Mouse (Mus musculus) R1 (cell line): Measurements from ENCODE around the gene Vwf.

Experiments used
- DNase-seq: peaks from one replicate; pipeline ENCODE4 v3.0.0-alpha.2; 2018; ENCODE audit warnings: low read depth, low spot score

Gene Vwf

DNA sequence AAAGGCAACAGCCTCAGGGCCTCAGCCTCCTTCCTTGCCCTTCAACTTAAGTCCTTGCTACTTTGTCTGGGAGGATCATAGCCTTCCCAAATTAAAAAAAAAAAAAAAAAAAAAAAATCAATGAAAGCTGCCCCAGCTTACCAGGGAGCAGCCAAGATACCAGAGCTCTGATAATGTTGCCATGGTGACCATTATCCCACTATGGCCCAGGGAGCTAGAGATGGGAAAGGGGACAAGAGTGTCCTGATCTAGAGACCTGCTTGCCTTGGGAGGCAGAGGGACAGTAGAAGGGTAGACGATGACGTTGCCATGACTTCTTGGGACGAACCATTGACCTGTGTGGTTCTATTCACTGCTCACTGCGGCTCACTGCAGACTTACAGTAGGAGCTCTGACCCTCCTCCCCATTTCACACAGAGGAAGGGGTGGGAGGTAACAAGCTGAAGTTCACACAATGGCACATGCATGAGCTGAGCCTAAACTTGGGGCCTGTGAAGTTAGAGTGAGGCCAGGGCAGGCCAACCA lies 39.5 kb downstream of the Vwf start:
- DNase-seq = no peak

DNA sequence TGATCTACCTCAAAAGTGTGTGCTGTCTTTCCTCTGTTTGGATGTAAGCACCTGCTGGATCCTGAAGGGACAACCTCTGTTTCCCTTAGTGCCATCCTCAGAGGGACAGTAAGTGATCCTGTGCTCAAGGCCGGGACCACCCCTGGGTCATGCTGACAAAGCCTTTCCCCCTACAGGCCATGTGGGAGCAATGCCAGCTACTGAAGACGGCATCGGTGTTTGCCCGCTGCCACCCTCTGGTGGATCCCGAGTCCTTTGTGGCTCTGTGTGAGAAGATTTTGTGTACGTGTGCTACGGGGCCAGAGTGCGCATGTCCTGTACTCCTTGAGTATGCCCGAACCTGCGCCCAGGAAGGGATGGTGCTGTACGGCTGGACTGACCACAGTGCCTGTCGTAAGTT lies 41.7 kb downstream of the Vwf start:
- DNase-seq = peak; percentile 57

DNA sequence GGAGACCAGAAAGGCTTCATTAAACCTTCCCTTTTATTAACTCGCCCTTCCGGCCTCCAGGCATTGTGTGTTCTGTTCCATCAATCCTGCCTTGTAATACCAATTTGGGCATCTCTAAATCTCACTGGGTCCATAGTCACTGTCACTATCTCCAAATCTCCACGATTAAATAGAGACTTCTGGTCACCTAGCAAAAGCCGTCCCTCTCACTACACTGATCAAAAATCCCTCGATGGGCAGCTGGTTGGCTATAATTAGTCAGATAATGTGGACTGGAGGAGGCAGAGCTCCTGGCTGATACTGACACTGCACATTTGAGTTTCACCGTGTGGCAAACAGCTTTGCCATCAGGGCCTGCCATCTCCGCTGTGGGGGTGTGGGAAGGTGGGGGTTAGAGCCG lies 42.5 kb downstream of the Vwf start:
- no peak for DNase-seq

DNA sequence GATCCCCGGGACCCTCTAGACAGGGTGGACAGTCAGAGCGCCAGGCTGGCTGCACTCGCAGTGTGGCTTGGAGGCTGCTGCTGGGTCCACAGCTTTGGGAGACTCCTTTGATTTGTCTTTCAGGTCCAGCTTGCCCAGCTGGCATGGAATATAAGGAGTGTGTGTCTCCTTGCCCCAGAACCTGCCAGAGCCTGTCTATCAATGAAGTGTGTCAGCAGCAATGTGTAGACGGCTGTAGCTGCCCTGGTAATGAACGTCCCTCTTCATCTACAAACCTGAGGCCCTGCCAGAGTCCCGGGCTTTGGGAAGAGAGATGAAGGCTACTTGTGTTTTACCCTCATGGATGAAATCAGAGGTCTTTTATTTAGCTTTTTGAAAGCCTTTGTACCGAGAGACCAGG lies 43.5 kb downstream of the Vwf start:
- no peak for DNase-seq

DNA sequence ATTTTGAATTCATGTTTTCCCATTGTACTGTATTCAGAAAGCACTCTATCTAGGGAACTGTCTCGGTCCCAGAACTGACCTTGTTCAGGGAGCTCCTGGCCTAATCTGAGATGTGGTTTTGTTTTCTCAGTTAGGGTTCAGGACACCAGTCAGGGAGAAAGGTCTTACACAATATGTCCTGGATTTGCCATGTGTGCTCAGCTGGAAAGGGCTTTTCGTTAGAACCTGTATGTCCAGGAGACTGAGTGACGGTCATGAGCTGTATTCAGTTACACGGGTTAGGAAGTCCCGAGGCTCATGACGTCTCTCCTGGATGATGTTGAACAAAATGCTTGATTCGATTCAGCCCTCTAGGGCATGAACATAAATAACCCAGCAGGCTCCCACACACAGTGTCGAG lies 43.9 kb downstream of the Vwf start:
- DNase-seq = no peak

DNA sequence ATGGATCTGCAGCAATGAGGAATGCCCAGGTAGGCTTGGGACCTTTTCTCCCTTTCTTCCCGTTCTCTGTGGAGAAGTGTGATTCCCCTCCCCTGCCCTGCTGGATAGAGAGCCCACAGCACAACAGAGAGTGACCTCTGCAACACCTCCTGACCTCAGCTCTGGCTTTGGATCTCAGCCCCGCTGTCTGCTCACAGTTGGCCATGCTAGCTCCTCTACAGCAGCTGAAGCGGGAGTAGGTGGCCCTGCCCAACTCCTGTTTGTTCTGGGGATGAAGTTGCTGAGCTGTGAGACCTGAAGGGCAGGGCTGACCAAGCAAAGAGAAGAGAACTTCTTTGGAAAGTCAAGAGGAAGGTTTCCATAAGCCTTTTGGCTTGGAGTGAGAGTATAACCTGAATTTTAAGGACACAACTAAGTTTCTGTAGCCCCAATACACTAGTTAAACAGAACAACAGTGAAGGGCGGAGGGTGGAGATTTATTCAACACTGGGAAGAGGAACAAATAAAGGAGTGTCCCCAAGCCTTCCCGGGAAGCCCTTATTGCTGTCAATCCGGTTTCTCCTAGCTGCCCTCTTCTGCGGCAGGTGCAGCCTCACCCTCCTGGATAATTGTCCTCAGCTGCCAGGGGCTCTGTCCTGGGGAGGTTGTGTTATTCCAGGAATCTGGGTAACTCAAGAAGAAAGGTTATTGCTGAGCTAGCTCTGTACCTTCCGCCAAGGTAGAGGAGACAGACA lies 45.2 kb downstream of the Vwf start:
- peak; percentile 94 for DNase-seq

DNA sequence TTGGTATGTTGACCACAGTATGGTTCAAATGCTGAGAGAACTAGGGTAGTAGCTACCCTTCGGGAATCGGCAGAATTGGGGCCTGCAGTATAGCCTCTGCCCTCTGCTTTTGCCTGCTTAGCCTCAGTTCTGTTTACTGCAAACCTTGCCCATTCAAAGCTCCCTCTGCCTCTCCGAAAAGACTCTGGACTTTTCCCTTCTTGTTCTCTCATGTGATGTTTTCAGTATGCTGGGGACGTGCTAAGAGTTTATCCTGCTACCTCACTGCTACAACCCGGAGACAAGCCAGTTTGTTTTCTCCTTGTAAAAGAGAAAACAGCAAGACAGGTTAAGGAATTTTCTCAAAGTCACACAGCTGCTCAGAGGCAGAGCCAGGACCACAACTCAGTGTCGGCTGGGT lies 46.0 kb downstream of the Vwf start:
- no peak for DNase-seq

DNA sequence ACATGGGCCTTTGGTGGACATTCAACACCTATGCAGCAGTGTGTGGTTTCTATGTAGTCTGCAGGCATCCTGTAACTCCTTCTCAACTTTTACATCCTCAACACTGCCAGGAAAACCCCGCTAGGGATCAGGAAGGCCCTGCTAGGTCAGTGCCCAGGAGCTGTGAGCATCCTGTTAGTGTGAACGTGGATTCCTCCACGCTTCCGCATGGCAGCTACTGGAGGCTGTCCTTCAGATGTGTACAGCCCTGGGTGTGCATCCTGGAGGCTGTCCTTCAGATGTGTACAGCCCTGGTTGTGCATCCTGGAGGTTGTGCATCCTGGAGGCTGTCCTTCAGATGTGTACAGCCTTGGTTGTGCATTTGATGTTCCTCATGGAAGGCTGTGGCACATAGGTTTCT lies 47.7 kb downstream of the Vwf start:
- no peak for DNase-seq

DNA sequence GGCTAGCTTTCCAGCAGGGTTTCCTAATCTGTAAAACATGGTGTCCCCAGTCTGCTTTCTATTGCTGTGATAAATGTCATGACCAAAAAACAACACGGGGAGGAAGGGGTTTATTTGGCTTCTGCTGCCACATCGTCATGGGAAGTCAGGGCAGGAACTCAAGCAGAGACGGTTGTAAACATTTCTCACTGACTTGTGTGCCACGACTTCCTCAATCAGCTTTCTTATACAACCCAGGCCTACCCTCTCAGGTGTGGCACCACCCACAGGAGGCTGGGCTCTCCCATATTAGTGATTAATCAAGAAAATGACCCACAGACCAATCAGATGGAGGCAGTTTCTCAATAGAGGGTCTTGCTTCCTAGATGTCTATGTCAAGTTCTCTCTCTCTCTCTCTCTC lies 48.3 kb downstream of the Vwf start:
- no peak for DNase-seq

DNA sequence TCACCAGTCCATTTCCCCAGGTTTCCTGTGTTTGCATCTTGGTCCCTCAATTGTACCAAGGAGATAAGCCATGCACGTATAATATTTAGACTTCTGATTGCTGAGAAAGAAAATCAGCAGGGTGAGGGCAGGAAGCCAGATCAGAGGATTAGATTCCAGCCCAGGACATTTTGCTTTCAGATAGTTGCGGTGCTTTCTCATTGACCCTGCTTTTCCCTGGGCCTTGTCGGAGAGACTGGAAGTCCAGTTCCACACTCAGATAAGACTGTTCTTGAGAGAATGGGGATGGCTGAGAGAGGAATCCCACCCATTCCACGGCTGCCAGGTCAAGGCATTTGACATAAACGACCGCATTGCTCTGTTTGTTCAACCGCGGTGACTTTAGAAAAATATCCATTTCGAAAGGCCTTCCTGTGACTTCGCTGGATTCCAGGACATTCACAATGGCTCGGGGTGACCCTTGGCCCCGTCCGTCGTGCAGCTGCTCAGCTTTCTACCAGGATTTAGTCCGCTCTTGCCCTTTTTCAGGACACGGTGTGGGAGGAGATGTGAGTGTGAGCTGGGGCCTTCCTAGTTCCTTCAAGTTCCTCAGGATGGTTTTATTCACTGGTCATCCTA lies 50.2 kb downstream of the Vwf start:
- DNase-seq = no peak

DNA sequence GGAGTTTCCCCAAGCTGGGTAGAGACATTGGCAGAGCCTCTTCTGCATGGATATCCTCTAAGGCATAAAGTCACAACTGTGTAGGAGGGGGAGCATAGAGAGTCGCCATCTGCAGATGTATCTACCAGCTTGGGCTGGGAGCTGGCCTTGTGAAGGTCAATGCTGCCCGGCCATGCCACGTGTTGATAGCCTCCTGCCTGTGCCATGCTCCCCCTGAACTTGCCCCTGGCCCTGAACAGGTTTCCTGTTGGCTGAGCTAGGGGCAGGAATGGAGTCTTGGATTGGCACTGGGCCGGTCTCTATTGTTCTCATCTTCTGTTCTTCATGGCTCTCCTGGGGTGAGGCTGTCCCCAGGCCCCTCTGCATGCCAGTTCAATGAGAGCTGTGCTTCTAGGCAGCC lies 51.1 kb downstream of the Vwf start:
- no peak for DNase-seq

DNA sequence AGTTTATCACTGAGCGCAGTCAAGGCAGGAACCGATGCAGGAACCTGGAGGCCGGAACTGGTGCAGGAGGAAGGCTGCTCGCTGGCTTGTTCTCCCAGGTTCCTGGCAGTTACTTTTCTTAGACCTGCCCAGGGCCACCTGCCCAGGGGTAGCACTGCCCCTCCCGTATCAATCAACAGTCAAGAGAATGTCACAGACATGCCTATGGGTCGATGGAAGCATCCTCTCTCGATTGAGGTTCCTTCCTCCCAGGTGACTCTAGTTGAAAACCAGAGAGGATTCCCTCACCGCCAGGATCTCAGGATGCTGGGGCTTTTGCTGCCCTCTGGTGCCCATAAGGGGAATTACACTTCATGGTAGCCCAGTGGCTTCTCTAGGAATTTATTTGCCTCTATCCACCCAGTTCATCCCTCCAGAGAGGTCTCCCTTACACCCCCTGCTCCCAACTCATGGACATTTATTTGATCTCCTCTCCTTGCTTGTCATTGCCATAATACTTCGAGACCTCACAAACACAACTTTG lies 53.5 kb downstream of the Vwf start:
- peak; percentile 87 for DNase-seq

DNA sequence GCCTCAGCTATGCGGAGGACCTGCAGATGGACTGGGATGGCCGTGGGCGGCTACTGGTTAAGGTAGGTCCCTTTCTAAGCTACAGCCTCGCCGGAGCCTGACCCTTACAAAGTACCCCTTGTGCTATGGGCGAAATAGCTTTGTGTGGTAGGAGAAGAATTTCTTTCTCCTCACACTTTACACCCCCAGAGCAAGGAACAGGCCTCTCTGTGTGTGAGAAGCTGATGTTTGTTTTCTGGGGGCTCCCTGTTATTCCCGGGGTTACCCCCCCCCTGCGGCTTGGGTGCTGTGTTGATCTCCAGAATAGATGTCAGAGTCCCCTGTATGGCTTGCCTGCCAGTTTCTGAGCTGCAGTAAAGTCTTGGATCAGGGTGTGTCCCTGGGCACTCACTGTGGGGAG lies 54.1 kb downstream of the Vwf start:
- no peak for DNase-seq

DNA sequence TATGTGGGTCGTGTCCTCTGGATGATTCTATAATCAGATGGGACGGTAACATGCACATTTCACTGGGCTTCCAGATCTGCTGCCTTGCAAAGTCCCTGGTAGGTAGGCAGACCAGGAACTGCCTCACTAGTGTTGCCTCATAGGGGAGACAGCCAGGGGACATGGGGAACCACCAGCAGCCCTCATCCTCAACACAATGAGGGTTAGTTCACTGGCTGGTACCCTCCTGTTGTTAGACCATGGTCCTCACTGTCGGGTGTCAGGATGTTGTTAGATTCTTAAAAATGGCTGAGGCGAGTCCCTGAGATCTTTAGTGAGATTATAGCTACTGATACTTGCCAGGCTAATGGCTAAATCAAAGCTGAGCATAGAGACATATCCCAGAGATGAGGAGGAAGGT lies 54.6 kb downstream of the Vwf start:
- DNase-seq = no peak

DNA sequence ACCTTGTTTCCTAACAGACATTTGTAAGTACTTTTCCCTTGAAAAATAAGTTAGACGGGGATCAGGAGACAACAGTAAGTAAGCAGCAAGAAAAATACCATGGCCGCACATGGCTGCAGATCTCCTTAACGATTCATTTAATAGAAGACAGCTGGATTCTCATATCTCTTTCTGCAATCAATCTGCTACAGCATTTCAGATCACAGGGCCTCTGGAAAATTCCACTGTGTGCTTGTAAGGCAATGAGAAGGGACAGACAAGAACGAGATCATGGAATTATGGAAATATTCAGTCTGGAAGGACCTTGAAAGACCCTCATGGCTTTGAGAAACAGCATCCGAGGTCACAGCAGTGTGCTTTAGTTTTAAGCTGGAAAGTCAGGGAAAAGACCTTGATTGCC lies 55.2 kb downstream of the Vwf start:
- DNase-seq = no peak

DNA sequence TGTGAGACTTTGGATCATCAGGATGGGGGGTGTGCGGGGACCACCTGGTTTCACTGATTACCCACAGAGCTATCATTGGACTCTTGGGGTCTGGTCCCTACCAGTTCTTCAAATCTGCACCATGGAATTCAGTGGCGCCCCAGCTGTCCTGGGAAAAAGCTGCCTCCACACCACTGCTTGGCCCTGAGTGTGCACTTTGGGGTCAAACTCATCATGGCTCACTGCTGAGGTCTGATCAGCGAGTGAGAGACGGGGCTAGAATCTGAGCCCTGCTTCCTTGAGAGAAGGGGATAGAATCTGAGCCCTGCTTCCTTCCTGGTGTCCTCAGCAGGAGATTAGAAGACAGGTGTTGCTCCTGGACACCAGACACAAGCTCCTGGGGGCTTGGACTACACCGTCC lies 55.8 kb downstream of the Vwf start:
- no peak for DNase-seq

DNA sequence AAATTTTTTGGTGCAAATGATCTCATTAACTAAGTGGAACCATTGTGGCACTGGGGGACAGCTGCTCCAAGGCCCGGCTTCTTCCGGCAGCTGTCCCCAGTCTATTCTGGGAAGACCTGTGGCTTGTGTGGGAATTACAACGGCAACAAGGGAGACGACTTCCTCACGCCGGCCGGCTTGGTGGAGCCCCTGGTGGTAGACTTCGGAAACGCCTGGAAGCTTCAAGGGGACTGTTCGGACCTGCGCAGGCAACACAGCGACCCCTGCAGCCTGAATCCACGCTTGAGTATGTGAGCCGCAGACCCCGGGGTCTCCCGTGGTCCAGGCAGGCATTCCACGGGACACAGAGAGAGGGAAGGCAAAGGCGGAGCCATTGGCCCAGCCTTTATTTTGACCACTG lies 56.7 kb downstream of the Vwf start:
- peak; percentile 96 for DNase-seq

DNA sequence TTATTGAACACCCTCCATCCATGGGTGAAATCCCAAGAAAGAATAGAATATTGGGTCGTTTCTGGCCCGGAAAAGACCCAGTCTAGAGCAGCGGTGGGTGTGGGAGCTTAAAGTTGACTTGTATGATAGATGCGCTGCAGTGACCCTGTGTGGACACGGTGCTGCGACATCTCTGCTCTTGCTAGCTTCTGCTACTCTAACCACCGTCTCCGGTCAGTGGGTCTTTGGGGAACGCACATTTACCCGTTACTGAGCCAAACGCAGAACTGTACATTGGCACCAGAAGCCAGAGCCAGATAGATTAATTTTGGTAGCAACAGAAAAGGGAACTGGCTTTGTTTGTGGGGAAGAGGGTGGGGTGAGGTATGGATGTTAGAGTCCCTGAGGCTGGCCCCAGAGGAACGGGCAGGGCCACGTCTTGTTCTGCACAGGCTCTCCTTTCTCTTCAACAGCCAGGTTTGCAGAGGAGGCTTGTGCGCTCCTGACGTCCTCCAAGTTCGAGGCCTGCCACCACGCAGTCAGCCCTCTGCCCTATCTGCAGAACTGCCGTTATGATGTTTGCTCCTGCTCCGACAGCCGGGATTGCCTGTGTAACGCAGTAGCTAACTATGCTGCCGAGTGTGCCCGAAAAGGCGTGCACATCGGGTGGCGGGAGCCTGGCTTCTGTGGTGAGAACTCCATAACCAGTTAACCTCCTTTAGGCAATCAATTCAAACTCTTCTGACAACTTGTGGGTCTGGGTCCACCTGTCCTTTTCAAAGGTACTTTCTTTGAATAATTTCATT lies 57.3 kb downstream of the Vwf start:
- no peak for DNase-seq

DNA sequence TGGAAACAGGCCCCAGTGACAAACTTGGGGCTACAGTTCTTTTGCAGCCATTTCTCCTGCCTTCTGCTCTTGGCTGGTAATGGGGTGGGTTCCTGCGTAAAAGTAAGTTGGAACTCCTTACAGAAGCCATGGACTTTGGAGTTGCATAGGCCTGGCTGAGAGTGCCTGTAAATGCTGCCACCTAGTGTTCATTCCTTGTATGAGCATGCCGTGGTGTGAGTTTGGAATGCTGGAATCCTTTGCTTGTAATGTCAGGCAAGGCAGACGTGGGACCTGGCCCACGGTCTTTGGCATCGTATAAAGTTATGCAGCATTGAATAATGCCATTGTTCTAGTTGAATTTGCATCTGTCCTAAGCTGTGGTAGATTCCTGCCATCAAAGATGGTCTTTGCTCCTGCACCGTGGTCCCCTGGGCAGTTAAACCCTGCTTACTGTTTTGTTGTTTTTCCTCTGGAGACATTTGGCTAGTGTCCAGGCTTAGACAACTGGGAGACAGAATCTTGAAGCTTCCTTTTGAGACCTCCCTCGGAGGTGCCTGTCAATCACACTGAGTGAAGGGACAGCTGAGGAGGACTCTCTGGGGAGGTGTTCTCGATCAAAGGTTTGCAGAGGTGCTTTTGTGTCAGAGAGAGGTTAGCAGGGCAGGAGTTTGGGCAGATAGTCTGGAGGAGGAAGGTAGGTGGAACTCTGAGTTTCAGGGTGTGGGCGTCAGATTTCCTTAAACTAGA lies 58.1 kb downstream of the Vwf start:
- peak; percentile 87 for DNase-seq

DNA sequence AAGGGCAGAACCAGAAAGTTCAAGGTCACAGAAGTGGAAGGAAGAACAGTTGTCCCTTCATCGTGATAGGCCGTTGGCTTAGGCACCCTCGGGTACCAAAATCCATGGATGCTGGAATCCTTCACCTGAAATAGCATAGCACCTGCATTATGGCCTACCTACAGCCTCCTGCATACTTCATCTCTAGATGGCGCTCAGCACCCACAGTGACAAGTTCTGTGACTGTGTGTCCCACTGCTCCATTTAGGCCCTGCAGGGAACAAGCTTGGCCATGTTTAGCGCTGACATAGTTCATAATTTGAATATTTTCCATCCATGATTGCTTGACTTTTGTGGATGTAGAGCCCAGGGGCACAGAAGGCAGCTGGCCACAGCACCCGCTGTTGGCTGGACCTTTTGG lies 62.5 kb downstream of the Vwf start:
- DNase-seq = no peak

DNA sequence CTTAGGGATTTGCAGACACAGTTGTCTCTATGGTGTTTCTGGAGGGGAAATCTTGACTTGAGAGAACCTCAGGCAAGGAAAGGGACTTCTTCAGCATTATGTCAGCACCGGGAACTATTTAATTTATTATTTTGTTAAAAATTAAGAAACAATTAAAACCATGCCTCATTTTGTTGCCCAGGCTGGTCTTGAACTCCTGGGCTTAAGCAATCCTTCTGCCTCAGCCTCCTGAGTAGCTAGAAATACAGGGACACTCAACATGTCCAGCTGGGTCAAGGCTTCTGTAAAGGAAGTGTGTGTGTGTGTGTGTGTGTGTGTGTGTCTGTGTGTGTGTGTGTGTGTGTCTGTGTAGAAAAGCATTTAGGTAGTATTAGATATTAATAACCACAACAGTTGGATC lies 71.3 kb downstream of the Vwf start:
- DNase-seq = no peak

DNA sequence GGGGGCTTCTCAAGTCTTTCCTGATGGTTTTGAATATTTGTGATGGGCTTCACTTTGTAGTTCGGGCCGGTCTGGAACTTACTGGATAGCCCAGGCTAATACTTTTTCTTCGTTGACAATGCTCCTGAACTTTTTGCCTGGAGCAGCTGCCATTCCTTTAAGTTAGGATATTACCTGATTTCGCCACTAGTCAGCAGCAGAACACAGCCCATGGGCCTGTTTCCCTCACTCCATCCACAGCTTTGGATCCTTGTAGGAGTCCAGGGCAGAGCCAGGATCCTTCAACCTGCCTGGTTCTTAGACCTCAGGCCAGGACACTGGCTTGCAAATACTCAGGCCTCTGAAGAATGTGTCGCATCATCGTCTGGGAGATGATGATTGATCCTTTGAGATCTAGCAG lies 74.2 kb downstream of the Vwf start:
- DNase-seq = peak; percentile 45
